Mouse (Mus musculus): ENCODE measurements around the gene Grasp.

The Grasp gene

GRCm38 (mm10) chr15:101274380-101274779, 50.4 kb downstream of the Grasp start:
- DNase-seq (ENCODE audit: low spot score), result no peak

GRCm38 (mm10) chr15:101277351-101277899, 53.4 kb downstream of the Grasp start:
- DNase-seq (ENCODE audit: low spot score), result peak; percentile 53

- no peak for DNase-seq (ENCODE audit: low spot score)
Measured at GRCm38 (mm10) chr15:101278589-101278988, 54.6 kb downstream of the Grasp start.

GRCm38 (mm10) chr15:101279430-101279999, 55.5 kb downstream of the Grasp start:
- no peak for DNase-seq (ENCODE audit: low spot score)
